Mouse (Mus musculus) midbrain, embryonic 16.5 days (tissue): Measurements from ENCODE around the gene Glipr1. TPM values are rescaled to one million over a fixed set of nuclear protein-coding genes. Genes with fewer than 3 reads are reported as not detected.

Experiments used
- ATAC-seq: fragments of 200-750 bp; cut with Nextera tagmentation; 2 replicates; pipeline ENCODE4 v1.8.0; 2017; ENCODE audit warnings: moderate TSS enrichment
- H3K27ac ChIP-seq: fragments of 300-500 bp; sonication (generic); 2 replicates; pipeline ENCODE4 v1.5.1; 2014; ENCODE audit warnings: mild to moderate bottlenecking, low read length, mixed read lengths
- H3K27me3 ChIP-seq: fragments of 300-500 bp; sonication (generic); 2 replicates; pipeline ENCODE4 v1.6.1; 2014; ENCODE audit warnings: low read depth, low read length, mixed read lengths; ENCODE audit not compliant: control insufficient read depth, insufficient read depth
- H3K36me3 ChIP-seq: fragments of 300-500 bp; sonication (generic); 2 replicates; pipeline ENCODE4 v1.6.1; 2014; ENCODE audit warnings: mild to moderate bottlenecking, low read length, moderate library complexity, mixed read lengths; ENCODE audit not compliant: control insufficient read depth, insufficient read depth
- H3K4me1 ChIP-seq: fragments of 300-500 bp; sonication (generic); 2 replicates; pipeline ENCODE4 v1.6.1; 2014; ENCODE audit warnings: mild to moderate bottlenecking, low read length, mixed read lengths; ENCODE audit not compliant: control insufficient read depth, insufficient read depth
- H3K4me2 ChIP-seq: fragments of 300-500 bp; sonication (generic); 2 replicates; pipeline ENCODE4 v1.6.1; 2014; ENCODE audit warnings: mild to moderate bottlenecking, low read length, mixed read lengths
- H3K4me3 ChIP-seq: fragments of 300-500 bp; sonication (generic); 2 replicates; pipeline ENCODE4 v1.5.1; 2014; ENCODE audit warnings: low read depth, mild to moderate bottlenecking, low read length, moderate library complexity, mixed read lengths
- H3K9ac ChIP-seq: fragments of 300-500 bp; sonication (generic); 2 replicates; pipeline ENCODE4 v1.6.1; 2014; ENCODE audit warnings: low read depth, low read length, mixed read lengths
- H3K9me3 ChIP-seq: fragments of 300-500 bp; sonication (generic); replicated peaks from 2 replicates; pipeline ENCODE4 v1.6.1; 2014; ENCODE audit warnings: mild to moderate bottlenecking, low read length, mixed read lengths; ENCODE audit not compliant: control insufficient read depth, poor library complexity, severe bottlenecking
- WGBS: fragments of 180-500 bp; shearing (Covaris S2); extraction: QIAGEN DNeasy Blood & Tissue Kit; methylation state at CpG from one replicate; pipeline ENCODE4 v1.1.7; 2014; 5-methylcytosine and 5-hydroxymethylcytosine counted together
- polyA plus RNA-seq: library from polyadenylated mRNA; unstranded; fragments of >200 nt; fragmentation: Nextera tagmentation; extraction: Ambion mirVana; gene quantifications from 2 replicates; pipeline ENCODE4 v1.2.1, GENCODE M21; 2015

The Glipr1 gene
- polyA plus RNA-seq, 1 experiment from 2014 or later, result 0.82 TPM

DNA sequence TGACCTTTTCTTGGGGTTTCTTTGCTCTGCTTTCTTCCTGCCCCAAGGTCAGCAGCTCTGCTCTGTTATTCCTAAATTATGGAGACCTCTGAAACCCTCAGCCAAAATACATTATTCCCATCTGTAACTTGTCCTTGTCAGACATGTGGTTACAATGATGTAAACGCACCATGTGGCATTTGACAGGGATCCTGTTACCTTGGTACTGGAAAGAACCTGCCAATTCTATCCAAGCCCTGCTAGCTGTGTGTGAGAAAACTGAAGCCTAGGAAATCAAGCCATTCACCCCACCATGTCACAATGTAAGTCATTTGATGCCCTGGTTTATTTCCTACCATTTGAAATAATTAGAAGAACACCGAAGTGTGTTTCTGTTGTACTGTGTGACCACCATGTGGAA, 46.6 kb downstream of the Glipr1 start:
- Histone ChIP-seq H3K27ac (no peak overlapping the region), H3K27me3 (peaks cover 3% of the 10 kb centered on the region), H3K4me2 (no peak overlapping the region), H3K4me1 (no peaks in the 10 kb centered on the region), H3K9ac (no peak overlapping the region), H3K9me3 (no peaks in the 10 kb centered on the region), H3K36me3 (no peaks in the 10 kb centered on the region), H3K4me3 (no peak overlapping the region)
- ATAC-seq, result no peak
- 91% methylated on average over 2 of the region's 2 CpGs for WGBS

DNA sequence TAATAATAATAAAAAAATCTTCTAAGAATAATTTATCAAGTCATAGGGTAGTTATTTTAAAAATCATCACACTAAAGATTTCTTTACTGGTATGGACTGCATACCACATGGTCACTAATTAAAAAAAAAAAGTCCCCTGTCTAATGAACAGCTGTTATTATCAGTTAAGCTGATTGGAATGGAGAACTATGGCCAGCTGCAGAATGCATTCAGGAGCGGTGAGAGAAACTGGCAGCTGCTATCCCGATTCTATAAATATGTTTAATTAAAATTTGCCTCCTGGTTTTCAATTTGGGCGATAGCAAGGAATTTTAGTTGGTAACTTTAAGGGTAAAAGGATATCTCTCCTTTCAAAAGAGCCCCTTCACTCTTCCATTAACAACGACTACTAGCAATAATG, 53.4 kb downstream of the Glipr1 start:
- Histone ChIP-seq H3K9ac (no peak overlapping the region), H3K4me2 (no peak overlapping the region), H3K36me3 (no peaks in the 10 kb centered on the region), H3K4me1 (no peaks in the 10 kb centered on the region), H3K4me3 (no peak overlapping the region), H3K27me3 (no peaks in the 10 kb centered on the region), H3K9me3 (no peaks in the 10 kb centered on the region), H3K27ac (no peak overlapping the region)
- no peak for ATAC-seq
- WGBS, result 15% methylated on average over 4 of the region's 4 CpGs

DNA sequence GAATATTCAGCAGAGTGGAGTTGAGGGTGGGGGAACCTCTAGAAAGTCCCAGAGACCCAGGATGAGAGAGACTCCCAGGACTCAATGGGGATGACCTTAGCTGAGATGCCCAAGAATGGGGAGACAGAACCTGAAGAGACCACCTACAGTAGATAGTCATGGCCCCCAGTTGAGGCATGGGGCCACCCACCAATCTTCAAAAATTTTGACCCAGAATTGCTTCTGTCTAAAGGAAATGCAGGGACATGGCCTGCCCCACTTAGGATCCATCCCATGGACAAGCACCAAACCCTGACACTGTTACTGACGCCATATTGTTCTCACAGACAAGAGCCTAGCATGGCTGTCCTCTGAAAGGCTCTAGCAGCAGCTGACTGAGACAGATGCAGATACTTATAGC, 54.4 kb downstream of the Glipr1 start:
- 92% methylated on average over 1 of the region's 1 CpGs for WGBS
- Histone ChIP-seq H3K4me2 (no peak overlapping the region), H3K27ac (no peak overlapping the region), H3K27me3 (no peaks in the 10 kb centered on the region), H3K4me1 (no peaks in the 10 kb centered on the region), H3K9me3 (no peaks in the 10 kb centered on the region), H3K9ac (no peak overlapping the region), H3K36me3 (no peaks in the 10 kb centered on the region), H3K4me3 (no peak overlapping the region)
- no peak for ATAC-seq

DNA sequence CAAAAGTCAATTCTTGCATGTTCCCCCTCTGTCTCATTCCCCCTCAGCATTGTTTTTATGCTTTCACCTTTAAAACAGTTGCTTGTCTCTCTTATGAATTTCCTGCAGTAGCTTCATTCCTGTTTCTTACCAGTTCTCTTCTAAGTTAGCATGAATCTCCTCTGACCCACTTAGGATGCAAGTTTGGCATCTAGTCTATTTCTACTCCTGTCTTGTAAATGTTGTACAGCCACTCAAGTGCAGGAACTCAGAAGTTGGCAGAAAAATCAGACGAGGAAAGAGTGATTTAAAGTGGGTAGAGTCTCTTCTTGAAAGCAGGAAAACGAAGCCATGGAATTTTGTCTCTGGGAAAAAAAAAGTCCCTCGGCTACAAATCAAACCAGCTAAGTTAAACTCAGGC, 56.9 kb downstream of the Glipr1 start:
- no peaks in the 10 kb centered on the region for H3K27me3 ChIP-seq
- no peak overlapping the region for H3K9ac ChIP-seq
- no peaks in the 10 kb centered on the region for H3K36me3 ChIP-seq
- H3K4me1 ChIP-seq, result no peaks in the 10 kb centered on the region
- no peak overlapping the region for H3K4me2 ChIP-seq
- no peak for ATAC-seq
- H3K4me3 ChIP-seq, result no peak overlapping the region
- no peaks in the 10 kb centered on the region for H3K9me3 ChIP-seq
- H3K27ac ChIP-seq, result no peak overlapping the region
- 86% methylated on average over 3 of the region's 3 CpGs for WGBS

DNA sequence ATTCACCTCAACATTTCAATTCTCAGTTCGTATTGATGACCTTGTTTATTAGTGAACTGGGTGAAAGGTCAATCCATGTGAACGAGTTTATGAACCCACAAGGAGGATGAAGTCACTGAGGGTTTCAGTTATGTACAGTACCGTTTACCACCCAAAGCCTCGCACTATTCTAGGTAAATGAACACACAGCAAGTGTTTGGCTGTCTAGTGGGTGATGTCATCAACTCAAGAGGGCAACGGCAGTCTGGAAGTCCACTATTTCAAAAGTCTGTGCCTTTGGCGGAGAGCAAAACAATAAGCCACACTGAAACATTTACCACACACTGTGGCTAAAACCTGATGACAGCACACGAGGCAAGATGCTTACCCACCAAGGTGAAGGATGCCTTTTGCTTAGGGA, 59.4 kb downstream of the Glipr1 start:
- H3K4me2 ChIP-seq, result no peak overlapping the region
- H3K27me3 ChIP-seq, result no peaks in the 10 kb centered on the region
- WGBS, result 83% methylated on average over 7 of the region's 7 CpGs
- no peaks in the 10 kb centered on the region for H3K36me3 ChIP-seq
- no peak for ATAC-seq
- no peak overlapping the region for H3K27ac ChIP-seq
- H3K9ac ChIP-seq, result no peak overlapping the region
- no peaks in the 10 kb centered on the region for H3K4me1 ChIP-seq
- no peak overlapping the region for H3K4me3 ChIP-seq
- no peaks in the 10 kb centered on the region for H3K9me3 ChIP-seq

DNA sequence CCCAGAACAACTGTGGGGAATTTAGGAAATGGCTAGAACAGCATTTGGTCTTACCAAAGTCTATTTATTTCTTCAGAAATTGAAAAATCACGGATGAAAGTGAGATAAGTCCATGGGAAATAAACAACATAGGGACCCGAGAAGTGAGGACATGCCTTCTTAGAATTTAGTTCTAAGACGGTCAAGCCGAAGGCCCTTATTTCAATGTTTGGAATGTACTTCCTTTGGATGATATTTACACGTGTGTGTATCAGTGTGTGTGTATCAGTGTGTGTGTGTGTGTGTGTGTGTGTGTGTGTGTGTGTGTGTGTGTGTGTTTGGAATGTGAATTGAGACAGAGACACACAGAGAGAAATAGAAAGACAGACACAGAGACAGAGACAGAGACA, 65.3 kb downstream of the Glipr1 start:
- Histone ChIP-seq H3K36me3 (no peaks in the 10 kb centered on the region), H3K9me3 (no peaks in the 10 kb centered on the region), H3K4me3 (no peak overlapping the region), H3K4me2 (no peak overlapping the region), H3K9ac (no peak overlapping the region), H3K27ac (no peak overlapping the region), H3K27me3 (no peaks in the 10 kb centered on the region), H3K4me1 (peaks cover 9% of the 10 kb centered on the region)
- WGBS, result 85% methylated on average over 5 of the region's 5 CpGs
- ATAC-seq, result no peak

DNA sequence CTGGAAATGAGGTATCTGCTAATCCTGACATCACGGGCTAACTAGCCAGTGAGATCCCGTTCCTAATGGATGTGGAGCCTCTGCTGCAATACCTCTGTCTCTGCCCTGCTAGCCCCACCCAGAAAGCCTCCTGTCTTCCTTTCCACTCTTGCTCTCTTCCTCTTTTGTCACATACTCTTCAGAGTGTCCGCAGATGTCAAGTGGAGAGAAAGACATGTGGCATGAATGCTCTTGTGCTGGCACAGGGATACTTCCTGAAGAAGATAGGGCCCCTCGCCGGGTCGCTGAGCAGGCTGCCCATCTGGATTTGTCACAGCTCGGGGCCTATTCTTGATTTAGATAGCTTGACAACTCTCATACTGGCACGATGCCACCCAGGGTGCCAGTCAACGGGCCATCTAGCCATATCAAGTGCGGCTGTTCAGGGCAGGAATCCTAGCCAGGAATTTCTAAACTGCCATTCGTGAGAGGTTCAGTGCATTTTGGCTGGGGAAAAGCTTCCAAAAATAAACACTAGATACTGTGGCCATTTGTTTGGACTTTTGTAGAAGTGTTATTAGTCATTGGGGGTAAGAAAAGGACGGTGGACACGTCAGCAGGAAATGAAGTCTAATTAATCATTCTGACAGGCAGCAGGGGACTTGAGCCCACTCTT, 65.8 kb downstream of the Glipr1 start:
- no peak overlapping the region for H3K27ac ChIP-seq
- ATAC-seq, result no peak

DNA sequence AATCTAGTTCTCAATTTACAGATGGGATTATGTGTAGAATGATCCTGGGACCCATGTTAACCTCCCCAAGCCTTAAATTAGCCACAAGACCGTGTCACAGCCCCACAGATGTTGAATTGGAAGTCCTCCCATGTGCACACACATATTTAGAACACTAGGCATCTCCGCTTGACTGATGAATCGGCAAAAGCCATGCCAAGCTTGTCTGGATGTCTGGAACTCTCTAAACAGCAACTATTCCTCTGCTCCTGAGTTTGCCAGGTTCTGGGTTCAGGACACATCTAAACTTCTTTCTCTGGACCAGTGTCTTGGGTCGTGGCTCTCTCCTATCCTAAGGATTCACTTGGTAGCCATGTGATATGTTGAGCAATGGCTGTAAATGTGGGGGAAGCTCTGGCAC, 66.4 kb downstream of the Glipr1 start:
- Histone ChIP-seq H3K36me3 (no peaks in the 10 kb centered on the region), H3K27ac (no peak overlapping the region), H3K4me3 (no peak overlapping the region), H3K27me3 (no peaks in the 10 kb centered on the region), H3K4me2 (no peak overlapping the region), H3K9ac (no peak overlapping the region), H3K4me1 (peaks cover 9% of the 10 kb centered on the region), H3K9me3 (no peaks in the 10 kb centered on the region)
- 87% methylated on average over 4 of the region's 4 CpGs for WGBS
- ATAC-seq, result no peak

More for the DNA sequence above, 65.8 kb downstream of the Glipr1 start:
- WGBS, result 51% methylated on average over 13 of the region's 13 CpGs
- no peaks in the 10 kb centered on the region for H3K9me3 ChIP-seq
- H3K4me3 ChIP-seq, result no peak overlapping the region
- H3K36me3 ChIP-seq, result no peaks in the 10 kb centered on the region
- H3K27me3 ChIP-seq, result no peaks in the 10 kb centered on the region
- H3K9ac ChIP-seq, result no peak overlapping the region
- H3K4me1 ChIP-seq, result peaks cover 9% of the 10 kb centered on the region
- no peak overlapping the region for H3K4me2 ChIP-seq
